Mouse (Mus musculus) bone marrow, adult 2 months (tissue): ENCODE data around the gene Cfap97.

Source experiments
- CTCF ChIP-seq: fragments of 200-500 bp; IDR thresholded peaks from 2 replicates; pipeline ENCODE4 v1.5.1; 2011; ENCODE audit warnings: low read length, control low read depth; ENCODE audit not compliant: control insufficient read depth, insufficient read depth
- POLR2A ChIP-seq: fragments of 200-500 bp; IDR thresholded peaks from 2 replicates; pipeline ENCODE4 v1.6.1; 2011; ENCODE audit warnings: low read depth, mild to moderate bottlenecking, control low read depth, low read length, borderline replicate concordance; ENCODE audit not compliant: control insufficient read depth

GRCm38 (mm10) chr8:46185361-46185760 lies 33.8 kb downstream of the Cfap97 start:
- TF ChIP-seq POLR2A: no peak
- no peak for TF ChIP-seq CTCF
